Mouse (Mus musculus) cerebellum, adult (tissue): ENCODE results near the gene Med4.
"Not testable (repeated sequence)": the region's sequence is repeated elsewhere in the genome, so short reads cannot be mapped to it uniquely, and the experiment has no call there.

Source experiments
- ATAC-seq: cut with Nextera tagmentation; 2 replicates; pipeline ENCODE4 v1.9.2; 2017; ENCODE audit warnings: mild to moderate bottlenecking, moderate library complexity, mixed read lengths; ENCODE audit not compliant: insufficient number of reproducible peaks, low FRiP score, low TSS enrichment

Gene Med4

DNA sequence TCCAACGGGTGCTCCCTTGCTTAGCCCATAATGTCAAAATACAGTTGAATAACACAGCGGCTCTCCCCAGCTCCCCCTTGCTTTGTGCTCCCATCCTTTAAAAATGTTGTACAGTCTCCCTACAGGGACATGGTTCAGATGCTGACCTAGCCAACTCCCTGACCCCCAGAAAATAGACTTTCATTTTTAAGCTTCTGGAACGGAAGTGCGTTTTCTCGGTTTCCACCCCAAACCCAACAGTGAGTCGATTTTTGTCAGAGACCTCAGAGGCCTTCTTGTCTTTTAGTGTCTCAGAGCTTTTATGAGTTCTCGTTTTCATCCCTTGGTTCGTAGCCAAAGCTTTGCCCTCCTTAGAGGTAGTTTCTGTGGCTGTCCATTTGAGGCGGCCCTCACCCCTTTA, 8.5 kb upstream of the Med4 start:
- no peak for ATAC-seq

- no peak for ATAC-seq
These were observed 8.1 kb upstream of the Med4 start for GRCm38 (mm10) chr14:73501721-73502120.

DNA sequence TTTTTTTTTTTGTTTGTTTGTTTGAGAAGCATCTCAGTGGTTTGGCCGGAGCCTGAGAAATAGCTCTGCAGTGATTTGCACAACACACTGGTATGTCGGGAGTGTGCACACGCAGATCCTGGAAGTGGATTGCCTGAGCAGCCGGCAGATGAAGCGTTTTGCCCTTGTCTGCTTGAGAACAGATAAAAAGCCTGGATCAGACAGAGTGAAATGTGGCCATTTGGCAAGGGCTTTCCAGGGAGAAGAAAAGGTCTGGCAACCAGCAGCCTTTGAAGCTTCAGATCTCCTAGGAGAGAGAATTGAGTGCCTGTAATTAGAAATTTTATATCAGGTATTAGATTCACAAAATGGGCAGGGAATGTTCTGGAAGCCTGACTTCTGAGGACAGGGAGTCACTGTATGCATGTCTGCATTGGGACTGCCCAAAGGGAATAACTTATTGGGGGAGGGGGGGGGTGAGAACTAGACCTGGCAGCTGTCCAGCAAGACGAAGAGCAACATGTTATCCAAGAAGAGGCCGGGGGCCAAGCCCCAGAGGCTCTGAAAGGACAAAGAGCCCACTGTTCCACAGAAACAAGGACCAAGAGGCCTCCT, 7.1 kb upstream of the Med4 start:
- peak; percentile 81 for ATAC-seq

- ATAC-seq = no peak
These were observed 6.4 kb upstream of the Med4 start for GRCm38 (mm10) chr14:73503237-73503933.

GRCm38 (mm10) chr14:73506283-73506682, 3.5 kb upstream of the Med4 start:
- ATAC-seq = no peak

DNA sequence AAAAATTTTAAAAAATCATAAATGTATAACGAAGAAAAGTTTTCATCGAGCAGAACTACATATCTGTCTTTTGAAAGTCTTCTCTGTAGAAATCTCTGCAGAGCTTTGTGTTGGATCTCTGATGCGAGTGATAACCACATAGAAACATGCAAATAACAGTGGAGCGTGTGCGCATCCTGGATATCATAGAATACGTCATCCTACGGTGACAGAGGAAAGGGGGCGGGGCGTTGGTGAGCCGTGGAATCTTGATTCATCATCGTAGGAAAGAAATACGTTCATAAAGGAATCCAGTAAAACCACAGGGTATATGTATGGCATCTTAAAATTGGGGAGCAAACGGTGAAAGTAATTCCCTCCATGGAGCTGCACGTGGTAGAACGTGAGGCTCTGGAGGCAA, 2.6 kb upstream of the Med4 start:
- no peak for ATAC-seq

GRCm38 (mm10) chr14:73507702-73508376, 2.0 kb upstream of the Med4 start:
- no peak for ATAC-seq

- ATAC-seq = no peak
These were observed 1.0 kb upstream of the Med4 start for GRCm38 (mm10) chr14:73508630-73509395.

GRCm38 (mm10) chr14:73524136-73524535, 14.3 kb downstream of the Med4 start:
- no peak for ATAC-seq

GRCm38 (mm10) chr14:73524766-73525448, 15.1 kb downstream of the Med4 start, which contains the start of gene Sucla2:
TSS of gene Sucla2 (plus strand) at chr14:73525319.
- peak; percentile 98 for ATAC-seq

DNA sequence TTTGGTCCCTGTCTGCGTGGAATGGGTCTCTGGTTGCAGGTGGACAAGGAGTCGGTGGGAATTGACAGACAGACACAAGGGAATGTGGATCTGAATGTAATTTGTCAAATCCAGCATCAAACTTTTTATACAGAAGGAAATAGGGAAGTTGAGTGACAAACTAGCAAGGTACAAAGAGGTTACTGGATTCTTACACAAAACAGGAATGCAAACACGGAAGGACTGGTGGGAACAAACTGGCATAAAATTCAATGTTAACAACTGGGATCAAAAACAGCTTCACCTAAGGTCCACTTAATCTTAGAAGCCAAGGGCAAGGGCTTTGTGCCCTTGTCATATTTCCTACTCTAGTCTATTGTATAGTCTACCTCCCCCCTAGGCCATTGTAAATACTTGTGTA, 18.8 kb downstream of the Med4 start:
- ATAC-seq = not testable (repeated sequence)

DNA sequence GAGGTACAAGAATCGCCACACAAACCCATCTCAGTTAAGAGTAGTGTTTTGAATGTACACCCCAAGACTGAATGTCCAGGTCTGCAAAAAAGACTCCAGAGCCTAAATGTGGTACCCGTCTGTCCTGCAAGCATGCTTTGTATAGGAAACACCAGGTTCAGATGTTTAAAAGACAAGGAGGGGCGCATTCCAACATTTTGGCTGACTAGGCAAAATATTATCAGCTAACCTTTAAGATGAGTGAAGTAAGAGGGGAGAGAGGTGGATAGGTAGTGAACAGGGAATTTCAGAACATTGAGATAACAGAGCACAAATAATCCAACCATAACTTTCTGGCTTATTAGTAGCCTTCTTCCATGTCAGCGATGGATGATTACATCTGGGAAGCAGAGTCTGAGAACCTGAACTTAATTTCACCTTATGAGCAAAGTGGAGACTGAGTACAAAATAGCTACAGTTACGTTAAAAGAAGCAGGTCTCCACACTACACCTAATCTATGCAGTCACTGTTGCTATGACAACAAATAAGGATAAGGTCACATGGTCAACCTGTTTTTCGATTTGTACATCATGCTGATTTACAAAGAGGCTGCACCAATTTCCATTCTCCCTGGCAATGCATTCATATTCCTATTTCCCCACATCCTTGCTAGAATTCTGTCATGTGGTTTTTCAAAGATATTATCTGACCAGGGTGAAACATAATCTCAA, 24.1 kb downstream of the Med4 start:
- no peak for ATAC-seq

DNA sequence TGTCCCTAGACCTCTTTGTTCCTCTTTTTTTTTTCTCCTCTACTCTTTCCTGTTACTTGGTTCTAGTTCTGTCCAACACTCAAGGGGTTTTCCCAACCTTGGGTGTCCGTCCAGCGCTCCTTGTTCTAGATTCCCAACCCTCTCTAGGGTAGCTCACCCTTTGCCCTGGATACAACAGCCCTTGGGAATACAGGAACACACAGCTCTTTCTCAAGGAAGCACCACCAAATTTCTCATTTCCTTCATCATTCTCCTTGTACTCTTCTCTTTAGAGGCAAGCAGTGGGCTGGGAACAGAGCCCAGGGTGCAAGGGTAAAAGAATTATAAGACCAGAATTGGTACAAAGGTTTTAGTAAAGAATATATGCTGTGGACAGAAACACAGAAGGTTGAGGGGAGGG, 25.8 kb downstream of the Med4 start:
- ATAC-seq = no peak

DNA sequence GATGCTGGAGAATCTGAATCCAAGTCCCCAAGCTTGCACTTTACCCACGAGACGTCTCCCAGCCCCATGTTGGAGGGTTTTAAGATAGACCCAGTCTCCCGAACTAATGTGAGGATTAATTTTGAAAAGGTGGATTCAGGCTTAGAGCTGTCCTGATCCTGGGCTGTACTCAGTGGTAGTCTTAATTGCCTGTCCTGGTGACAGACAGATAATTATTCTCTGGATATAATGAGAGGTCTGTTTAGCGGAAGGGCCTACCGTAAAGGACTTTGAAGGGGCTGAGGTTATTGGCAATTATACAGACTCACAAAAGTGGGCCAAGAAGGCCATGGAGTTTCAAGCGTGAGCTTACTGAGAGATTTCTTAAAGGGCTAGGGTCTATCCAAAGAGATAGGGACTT, 34.0 kb downstream of the Med4 start:
- no peak for ATAC-seq

DNA sequence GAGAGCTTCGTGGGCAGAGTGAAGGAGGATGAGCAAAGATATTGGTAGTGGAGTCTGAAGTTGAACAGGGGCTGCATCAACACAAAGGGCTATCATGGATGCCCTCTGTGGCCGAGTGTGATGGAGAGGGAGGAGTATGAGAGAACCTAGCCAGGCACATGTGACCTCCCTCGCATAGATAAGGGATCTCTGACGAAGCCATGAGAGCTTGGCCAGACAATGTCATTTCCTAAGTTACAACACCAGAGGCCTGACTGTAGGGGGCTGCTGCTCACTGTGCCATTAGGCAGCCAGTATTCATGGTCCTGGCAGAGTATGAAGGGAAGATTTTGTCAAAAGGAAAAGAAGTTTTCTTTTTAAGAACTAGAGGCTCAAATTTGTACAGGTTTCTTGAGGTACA, 37.2 kb downstream of the Med4 start:
- no peak for ATAC-seq

- ATAC-seq = no peak
These were observed 38.2 kb downstream of the Med4 start, which contains the start of gene Nudt15 for GRCm38 (mm10) chr14:73548051-73548450. TSS of gene Nudt15 (minus strand) at chr14:73548242.

GRCm38 (mm10) chr14:73550291-73550690, 40.5 kb downstream of the Med4 start:
- ATAC-seq = no peak

- ATAC-seq = no peak
These were observed 40.9 kb downstream of the Med4 start for GRCm38 (mm10) chr14:73550732-73551131.

- ATAC-seq = no peak
These were observed 41.3 kb downstream of the Med4 start for GRCm38 (mm10) chr14:73551164-73551563.
